Mouse (Mus musculus) T-helper 17 cell (primary cell): ENCODE results near the gene Gm20388.

ENCODE experiments used
- in situ Hi-C, 2 experiments: fragments of 300-600 bp; cut with MboI, MseI; formaldehyde crosslinking; loops; 1 replicate in 1 of 2; 2 replicates in 1 of 2; pipeline ENCODE4 v1.15.1; 2025; ENCODE audit warnings: high pct_unique_total_duplicates in 2 of 2

Gm20388 gene

DNA sequence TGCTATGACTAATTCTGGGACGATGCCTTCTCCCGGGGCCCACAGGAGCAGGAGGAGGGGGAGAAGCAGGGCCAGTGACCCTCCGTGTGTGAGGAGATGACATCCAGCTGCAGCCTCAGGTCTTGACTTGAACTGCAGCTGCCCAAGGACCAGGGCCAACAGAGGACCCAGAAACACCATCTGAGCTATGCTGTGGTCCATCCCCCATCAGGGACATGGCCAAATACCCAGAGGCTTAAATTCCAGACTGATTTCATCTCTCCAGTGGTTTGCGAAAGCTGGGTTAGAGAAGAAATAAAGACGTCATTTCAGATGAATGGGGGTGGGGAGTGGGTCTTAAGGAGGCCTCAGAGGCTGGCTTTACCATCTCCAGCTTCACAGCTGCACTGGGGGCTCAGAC is 4285.6 kb downstream of the Gm20388 start:
- in situ Hi-C loops: no loop called here

DNA sequence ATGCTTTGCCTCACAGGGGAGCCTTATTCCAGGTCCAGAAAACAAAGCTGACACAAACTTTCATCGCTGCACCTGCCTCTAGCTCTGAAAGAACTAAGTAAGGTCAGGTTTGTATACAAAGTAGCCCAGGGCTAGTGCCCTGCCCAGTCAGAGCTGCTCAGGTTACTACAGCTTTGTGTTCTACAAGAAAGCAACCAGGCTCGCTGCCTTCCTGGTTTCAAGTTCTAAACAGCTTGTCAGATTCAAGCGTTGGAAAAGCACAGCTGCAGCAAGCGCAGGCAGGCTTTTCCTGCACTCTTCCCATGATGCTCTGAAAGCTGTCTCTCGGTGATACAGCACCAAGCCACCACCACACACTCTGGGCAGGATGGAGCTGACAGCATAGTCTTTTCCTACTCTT is 4286.2 kb downstream of the Gm20388 start:
- in situ Hi-C loops: no loop called here

DNA sequence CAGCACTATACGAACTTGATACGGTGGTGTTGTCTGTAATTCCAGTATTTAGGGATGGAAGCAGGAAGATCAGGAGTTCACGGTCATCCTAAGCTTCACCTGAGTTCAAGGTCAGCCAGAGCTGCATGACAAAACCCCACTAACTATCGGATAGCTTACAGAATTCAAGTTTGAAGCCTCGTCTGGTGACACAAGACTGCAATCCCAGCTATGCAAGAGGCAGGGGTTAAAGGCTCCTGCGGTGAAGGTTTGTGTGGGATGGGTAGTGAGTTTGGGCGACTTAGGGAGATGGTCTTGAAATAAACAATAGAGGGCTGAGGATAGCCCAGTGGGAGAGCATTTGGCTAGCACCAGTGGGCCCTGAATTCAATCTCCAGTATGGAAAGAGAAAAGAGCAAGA is 4287.6 kb downstream of the Gm20388 start:
- in situ Hi-C loops: no loop called here

DNA sequence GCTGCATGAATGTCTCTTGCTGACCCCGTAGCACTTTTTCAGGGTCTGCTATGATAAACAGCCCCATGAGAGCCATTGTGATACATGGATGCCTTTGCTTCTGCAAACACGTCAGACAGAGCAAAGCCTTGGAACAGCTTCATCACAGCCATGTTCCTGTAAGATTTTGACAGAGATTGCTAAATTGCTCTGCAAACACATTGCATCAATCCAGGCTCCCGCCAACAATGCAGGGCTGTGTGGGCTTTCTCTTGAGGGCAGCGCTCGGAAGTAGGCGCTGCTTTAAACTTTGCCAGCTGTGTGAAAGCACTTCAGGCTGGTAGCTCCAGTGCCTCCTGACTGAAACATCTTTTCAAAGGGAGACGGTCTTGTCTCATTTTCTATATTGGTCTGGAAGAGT is 4289.8 kb downstream of the Gm20388 start:
- in situ Hi-C loops: loop anchor here in 1 of 2 experiments (10.0 kb wide), 1 partner anchor 386 kb away; no protein-coding TSS in a partner anchor

DNA sequence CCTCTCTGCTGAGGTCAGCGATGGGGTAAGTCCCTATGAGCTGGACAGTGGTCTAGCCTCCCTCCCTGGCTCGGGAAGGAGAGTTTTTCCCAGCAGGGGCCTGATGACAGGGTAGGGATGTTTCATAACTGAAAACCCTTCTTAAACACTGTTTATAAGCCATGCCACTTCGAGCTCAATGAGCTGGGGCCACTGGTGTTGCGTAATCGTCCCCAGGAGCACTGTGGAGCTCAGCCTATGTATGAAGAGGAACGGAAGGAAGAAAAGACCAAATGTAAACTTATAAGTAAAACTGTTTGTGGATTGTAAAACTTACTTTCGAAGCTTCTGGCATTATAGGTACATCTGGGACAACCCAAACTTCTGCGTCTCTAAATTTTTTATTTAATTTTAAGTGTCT is 4291.1 kb downstream of the Gm20388 start:
- in situ Hi-C loops: loop anchor here in 1 of 2 experiments (10.0 kb wide), 1 partner anchor 387 kb away; no protein-coding TSS in a partner anchor

DNA sequence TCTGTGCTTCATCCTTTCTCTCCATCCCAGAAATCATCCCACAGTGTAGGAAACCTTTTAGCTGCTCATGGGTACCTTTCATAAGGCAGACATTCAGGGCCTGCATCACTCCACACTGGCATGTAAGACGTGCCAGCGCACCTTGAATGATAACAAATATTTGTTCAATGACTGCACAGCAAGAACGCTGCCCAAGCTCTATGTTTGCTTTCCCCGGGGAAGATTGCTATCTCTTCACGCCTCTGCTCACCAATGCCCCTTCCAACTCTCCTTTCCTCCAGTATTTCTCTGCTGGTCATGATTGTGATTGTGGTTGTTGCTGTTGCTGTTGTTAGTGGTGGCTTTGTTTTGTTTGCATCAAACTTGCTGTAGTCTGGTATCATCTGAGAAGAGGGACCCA is 4292.3 kb downstream of the Gm20388 start:
- in situ Hi-C loops: loop anchor here in 1 of 2 experiments (10.0 kb wide), 1 partner anchor 388 kb away; no protein-coding TSS in a partner anchor

DNA sequence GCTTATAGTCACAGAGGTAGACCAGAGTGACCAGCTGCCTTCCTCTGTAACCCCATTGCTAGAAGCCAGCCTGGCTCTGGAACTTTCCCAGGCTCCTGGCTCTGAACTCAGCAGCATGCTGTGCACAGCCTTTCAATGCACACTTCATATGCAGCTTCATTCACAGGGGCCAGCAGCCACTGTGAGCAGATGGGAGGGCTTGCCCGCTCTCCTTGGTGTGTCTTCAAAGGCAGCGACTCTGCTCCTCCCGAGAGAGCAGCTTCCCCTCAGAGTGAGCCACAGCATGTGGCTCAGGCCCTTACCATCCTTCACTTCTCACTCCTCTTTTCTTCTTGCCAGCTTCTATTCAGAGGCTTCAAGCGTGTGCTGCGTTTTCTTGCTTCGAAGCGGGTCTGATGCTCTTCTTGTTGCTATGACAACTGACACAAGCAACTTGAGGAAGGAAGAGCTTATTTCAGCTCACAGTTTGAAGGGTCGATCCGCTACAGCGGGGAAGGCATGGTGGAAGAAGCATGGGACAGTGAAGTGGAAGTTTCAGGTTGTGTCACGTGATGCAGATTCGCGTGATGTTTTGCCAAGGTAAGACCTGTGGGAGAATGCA is 4293.5 kb downstream of the Gm20388 start:
- in situ Hi-C loops: loop anchor here in 1 of 2 experiments (10.0 kb wide), 1 partner anchor 389 kb away; no protein-coding TSS in a partner anchor

DNA sequence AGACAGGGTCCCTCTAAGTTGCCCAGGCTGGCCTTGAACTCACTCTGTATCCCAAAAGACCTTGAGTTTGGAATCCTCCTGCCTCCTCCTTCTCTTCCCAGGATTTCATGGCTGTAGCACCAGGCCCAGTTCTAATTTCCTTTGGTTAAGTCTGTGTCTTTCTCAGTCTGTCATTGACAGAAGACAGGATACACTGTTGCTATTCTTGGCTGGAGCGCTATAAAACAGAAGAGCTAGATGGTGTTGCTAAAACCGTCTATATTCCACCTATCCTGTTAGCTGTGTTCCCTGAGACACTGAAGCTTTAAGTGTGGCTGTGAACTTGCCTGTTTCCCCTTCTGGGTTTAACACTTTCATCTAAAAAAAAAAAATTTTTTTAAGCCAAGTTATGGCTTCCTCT is 4301.5 kb downstream of the Gm20388 start:
- in situ Hi-C loops: loop anchor here in 1 of 2 experiments (10.0 kb wide), 1 partner anchor 1193 kb away; no protein-coding TSS in a partner anchor

DNA sequence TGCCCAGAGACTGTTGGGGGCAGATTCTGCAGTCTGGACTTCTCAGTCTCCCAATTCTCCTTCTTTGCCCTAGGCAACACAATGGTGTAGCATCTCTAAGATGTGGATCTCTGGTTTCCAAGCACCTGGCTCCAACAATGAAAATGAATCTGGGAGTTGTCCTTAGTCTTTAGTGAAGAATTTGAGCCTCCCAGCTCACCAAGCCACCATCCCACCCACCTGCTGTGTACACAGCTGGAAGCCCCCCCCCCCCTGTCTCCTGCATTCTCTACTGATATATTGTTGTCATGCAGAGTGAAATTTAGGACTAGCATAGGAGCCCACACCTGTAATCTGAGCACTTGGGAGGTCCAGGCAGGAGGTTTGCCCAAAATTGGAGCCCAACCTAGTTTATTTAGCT is 4306.3 kb downstream of the Gm20388 start:
- in situ Hi-C loops: loop anchor here in 1 of 2 experiments (10.0 kb wide), 1 partner anchor 1188 kb away; no protein-coding TSS in a partner anchor

DNA sequence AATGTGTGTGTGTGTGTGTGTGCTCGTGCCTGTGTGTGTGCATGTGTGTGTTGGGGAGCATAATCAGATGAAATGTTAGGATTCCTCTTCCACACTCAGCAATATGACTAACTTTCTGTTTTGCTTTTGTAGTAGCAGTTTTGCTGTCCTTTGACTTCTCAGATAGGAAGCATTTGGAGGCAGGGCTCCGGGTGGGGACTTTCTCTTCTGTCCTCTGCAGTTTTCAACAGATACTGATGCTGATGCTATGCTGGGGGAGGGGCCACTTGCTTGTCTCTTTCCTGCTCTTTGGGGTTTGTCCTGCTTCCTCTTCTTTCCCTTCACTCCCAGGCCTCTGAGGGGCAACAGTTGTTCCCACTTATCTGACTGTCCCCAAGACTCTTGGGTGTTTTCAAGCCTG is 4319.2 kb downstream of the Gm20388 start:
- in situ Hi-C loops: no loop called here

DNA sequence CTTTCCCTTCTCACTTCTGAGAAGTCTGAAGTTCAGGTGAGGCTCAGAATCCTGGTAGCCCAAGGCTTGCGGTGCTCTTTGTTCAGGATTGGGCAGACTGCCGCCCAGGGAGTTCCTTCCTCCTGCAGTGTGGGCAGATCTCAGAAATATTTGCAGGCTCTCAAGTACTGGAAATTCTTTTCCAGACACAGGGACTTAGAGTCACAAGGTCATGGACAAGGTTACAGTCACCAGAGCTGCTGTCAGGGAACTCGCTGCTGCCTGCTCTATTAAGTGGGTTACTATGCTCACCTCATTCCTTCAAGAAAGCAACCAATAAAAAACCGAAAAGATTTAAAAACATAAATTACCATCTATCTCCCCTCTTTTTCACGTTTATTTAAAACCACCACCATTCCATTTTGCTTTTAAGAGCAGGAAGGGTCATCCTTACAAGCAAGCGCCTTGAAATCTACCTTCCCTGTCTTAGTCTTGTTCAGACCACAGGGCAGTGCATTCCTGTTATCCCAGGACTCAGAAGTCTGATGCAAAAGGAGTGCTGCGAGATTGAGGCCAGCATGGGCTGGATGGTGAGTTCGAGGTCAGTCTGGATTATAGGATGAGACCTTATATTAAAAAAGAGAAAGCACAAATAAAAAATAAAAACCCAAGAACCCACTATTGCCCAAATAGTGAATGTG is 4320.0 kb downstream of the Gm20388 start:
- in situ Hi-C loops: no loop called here

DNA sequence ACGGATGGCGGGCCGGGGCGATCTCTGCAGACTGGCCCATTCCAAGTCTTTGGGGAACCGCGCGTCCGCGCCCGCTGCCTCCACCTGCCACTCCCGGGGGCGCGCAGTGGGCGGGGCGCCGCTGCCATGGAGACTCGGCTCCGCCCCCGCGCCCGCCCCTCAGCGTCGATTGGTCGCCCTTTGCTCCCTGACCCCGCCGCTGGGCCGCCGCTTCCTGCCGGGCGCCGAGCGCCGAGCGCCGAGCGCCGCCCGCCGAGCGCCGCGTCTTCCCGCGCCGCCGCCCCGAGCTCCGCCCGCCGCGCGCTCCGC is 4320.5 kb downstream of the Gm20388 start, which contains the start of gene Galnt2:
Galnt2 (plus strand) TSS at position 216 of the 309 bp plus-strand sequence.
- in situ Hi-C loops: no loop called here

DNA sequence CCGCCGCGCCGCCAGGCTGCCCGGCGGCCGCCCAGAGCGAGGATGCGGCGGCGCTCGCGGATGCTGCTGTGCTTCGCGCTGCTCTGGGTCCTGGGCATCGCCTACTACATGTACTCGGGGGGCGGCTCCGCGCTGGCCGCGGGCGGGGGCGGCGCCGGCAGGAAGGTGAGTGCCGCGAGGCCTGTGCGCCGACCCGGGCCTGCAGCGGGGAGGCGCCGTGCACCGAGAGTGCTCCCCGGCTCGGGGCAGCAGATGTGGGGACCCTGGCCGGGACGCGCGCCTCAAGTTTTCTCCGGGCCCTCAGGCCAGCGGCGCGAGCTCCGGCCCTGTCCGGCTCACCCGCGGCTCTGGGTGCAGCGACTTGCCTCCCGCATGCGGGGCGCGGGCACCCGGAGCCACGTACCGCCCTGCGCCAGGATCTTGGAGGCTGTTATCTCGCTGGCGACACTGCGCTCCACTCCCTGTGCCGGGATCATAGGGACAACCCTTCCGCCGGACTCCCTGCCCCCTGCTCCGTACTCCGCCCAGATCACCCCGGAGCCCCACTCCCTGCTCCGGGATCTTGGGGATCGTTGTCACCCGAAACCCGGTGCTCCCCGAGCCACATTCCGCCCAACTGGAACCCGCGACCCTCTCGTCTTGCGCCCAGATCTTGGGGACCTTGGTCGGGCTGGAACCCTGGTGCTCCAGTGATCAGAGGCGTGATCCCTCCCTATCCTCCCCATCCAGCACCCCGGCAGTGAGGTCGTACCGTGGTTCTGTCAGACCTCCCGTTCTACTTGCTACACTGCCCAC is 4321.0 kb downstream of the Gm20388 start:
- in situ Hi-C loops: no loop called here

DNA sequence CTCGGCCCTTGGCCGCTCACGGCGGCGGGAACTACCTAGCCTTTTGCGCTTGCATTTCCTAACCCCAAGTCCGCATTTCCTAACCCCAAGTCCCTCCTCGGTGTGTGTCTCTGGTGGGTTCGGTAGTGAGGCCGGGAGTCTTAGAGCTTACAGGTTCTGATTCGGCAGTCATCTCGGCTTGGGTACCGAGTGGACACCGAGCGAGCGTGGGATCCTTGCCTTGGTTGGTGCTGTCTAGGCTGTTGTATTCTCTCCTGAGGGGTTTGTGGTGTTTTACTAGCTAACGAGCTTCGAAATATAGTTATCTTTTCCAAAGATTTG is 4321.6 kb downstream of the Gm20388 start:
- in situ Hi-C loops: no loop called here

DNA sequence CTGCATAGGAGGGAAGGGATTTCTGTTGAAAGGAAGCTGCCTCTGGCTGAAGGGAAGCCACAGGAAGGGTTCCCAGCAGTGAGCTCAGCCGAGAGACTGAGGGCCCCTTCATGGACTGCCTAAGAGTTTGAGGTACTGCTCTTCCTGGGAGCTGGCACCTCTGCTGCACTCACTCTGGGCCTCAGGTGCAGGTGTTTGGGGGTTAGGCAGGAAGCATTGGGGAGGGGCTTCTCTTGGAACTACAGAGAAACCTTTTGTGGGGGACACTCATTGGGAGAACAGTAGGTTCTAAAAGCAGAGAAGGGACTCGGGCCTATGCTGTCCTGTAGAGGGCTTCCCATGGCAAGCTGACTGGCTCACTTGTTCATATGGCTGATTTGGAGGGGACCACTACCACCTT is 4323.9 kb downstream of the Gm20388 start:
- in situ Hi-C loops: no loop called here

DNA sequence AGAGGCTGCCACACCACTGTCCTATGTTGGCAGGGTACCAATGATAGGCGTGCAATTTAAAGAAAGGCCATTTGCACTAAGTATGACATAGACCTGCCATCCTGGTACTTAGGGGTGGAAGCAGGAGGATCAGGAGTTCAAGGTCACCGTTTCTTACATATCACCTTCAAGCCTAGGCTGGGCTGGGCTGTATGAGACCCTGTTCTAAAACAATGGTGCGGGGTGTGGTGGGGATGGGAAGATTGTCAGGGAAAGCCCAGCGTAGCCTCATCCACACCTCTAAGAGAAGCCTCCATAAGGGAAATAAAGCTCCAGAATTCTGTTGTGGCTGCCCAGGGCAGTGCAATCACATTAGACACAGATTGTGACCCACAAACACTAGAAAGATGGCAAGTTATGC is 4324.9 kb downstream of the Gm20388 start:
- in situ Hi-C loops: loop anchor here (5.0 kb wide), 2 partner anchors 42 to 112 kb away; no protein-coding TSS in a partner anchor

DNA sequence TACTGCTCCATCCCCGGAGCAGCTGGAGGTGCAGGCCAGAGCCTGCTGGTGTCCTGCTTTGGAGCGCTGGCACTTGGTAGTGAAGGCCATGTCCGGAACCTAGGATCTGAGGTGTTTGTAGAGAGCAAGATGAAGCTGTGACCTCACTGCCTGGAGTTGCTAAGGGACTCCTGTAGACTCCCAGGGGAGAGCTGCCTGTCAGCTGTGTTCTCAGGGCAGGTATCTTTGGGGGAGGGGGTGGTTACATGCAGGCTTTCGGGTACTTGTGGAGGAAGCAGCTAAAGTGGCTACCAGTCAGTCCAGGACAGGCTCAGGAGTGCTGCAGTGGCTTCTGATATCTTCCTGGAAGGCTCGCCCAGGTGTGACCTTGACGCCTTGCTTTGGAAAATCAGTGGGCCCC is 4328.7 kb downstream of the Gm20388 start:
- in situ Hi-C loops: loop anchor here (5.0 kb wide), 2 partner anchors 38 to 108 kb away; no protein-coding TSS in a partner anchor

DNA sequence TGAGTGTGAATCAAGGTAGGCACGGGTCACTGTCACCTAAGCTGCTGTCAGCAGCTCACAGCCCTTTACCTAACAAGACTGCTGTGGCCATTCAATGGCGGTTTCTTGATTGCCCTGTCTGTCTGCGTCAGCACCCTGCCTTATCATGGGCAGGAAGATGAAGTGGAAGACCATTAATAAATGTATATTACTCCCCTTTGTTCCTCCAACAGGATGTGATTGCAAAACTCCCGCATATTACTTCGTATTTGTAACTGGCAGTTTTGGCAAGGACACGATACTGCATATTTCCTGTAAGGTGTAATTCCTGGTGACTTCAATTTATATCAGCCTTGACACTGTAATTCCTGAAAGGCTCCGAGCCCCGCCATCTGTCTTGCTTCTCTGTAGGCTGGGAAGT is 4330.3 kb downstream of the Gm20388 start:
- in situ Hi-C loops: loop anchor here in 1 of 2 experiments (10.0 kb wide), 1 partner anchor 1456 kb away; no protein-coding TSS in a partner anchor

DNA sequence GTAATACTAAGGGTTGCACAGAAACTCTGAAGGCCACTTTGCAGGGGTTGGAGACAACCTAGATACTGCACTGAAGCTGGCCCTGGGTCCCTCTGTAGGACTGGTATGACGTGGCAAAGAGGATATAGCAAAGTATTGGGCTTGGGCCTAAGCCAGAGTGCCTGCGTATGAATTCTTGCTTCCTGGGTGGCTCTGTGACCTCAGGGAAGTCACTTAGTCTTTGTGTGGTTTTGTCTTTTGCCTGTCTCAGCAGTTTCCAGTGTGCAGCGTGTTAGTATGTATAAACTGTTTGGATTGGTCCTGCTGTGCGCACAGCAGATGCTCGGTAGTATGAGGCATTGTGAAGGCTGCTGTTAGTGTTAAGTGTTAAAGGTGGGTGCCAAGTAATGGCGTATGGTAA is 4331.6 kb downstream of the Gm20388 start:
- in situ Hi-C loops: loop anchor here in 1 of 2 experiments (10.0 kb wide), 1 partner anchor 1457 kb away; no protein-coding TSS in a partner anchor

DNA sequence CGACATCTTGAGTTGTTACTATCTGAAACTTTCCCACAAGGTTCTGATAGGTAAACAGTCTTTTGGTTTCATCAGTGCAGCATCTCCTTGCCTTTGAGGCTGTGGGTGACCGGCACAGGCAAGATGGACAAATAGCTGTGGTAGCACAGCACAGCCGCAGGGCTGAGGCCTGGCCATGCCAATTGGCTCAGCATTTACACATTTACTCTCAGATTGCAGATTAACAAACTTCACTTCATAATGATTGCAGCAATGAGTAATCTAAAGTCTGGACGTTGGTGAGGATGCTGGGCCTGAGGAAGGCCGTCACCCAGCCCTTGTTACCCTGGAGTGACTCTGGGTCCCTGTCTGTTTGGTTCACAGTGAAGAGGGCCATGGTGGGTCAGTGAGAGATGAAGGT is 4332.3 kb downstream of the Gm20388 start:
- in situ Hi-C loops: loop anchor here in 1 of 2 experiments (10.0 kb wide), 1 partner anchor 1458 kb away; no protein-coding TSS in a partner anchor

DNA sequence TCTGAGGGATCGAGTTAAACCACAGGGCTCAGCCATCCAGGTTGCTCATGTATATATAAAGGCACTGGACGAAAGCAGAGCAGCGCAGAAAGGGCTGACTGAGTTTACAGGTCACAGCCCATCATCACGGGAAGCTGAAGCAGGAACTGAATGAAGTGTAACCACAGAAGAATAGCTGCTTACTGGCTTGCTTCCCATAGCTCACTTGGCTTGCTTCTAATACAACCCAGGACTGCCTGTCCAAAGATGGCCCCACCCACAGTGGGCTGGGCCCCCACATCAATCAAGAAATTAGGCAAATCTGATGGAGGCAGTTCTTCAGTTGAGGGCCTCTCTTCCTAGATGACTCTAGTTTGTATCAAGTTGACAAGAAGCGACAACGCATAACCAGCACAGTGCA is 4336.9 kb downstream of the Gm20388 start:
- in situ Hi-C loops: loop anchor here in 1 of 2 experiments (10.0 kb wide), 1 partner anchor 1463 kb away; no protein-coding TSS in a partner anchor

DNA sequence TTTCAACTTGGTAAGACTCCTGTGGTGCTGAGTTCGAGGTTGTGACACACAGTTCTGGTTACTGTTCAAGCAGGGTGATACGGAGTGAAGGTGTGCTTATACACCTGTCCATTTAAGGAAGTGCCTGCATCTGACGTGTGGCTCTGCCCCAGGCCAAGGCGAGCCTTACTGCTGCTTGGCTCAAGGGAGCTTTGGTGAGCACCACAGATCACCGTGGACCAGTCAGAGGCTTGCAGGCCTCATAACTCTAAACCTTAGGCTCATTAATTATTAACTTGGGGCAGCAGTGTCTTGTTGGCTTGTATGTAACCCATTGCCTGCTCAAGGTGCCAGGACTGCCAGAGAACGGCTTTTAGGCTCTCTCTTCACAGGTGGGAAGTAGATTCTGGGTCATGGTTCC is 4338.0 kb downstream of the Gm20388 start:
- in situ Hi-C loops: loop anchor here in 1 of 2 experiments (10.0 kb wide), 1 partner anchor 1464 kb away; no protein-coding TSS in a partner anchor
